Mouse (Mus musculus) G1E-ER4 (cell line): ENCODE data around the gene Ltbr. TPM values are rescaled to one million over a fixed set of nuclear protein-coding genes. Genes with fewer than 3 reads are reported as not detected.

Source experiments
- GATA1 ChIP-seq: IDR thresholded peaks from one replicate; pipeline ENCODE4 v1.8.0; 2012; ENCODE audit warnings: low read length, inconsistent platforms
- polyA plus RNA-seq: library from polyadenylated mRNA; stranded (reverse); fragments of >175 nt; gene quantifications from 2 replicates; pipeline ENCODE4 v1.2.3, GENCODE M21; 2012

Gene Ltbr
- polyA plus RNA-seq, 1 experiment, result not detected

DNA sequence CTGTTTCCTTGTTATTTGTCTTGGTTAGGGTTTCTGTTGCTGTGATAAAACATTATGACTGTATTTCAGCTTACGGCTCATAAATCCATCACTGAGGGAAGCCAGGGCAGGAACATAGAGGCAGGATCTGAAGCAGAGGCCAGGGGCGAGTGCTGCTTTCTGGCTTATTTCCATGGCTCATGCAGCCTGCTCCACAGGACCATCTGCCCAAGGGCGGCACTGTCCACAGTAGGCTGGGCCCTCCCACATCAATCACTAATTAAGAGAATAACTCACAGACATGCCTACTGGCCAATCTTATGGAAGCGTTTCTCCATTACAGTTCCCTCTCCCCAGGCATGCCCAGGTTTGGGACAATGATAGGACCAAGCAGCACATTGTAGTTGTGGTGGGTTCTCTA, 10.4 kb downstream of the Ltbr start:
- TF ChIP-seq GATA1, result no peak

GRCm38 (mm10) chr6:125302231-125302982, 11.3 kb downstream of the Ltbr start:
- no peak for TF ChIP-seq GATA1

GRCm38 (mm10) chr6:125300982-125301381, 12.7 kb downstream of the Ltbr start:
- no peak for TF ChIP-seq GATA1

GRCm38 (mm10) chr6:125297149-125297820, 16.4 kb downstream of the Ltbr start:
- no peak for TF ChIP-seq GATA1

DNA sequence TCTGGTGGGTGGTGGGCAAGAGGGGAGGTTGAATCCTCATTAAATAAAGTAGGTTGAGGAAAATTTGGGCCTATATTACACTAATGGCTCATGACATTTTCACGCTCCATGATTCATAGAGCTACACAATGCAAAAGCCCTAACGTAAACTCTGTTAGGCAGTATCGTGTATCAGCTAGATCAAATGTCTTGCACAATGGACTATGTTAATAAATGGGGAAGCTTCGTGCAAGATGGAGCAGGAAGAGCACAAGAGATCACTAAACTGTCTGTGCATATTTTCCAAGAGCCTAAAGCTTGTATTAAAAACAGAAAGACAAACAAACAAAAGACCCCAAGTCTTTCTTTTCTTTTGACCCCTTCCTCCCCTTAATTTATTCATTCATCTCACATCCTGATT, 19.6 kb downstream of the Ltbr start:
- no peak for TF ChIP-seq GATA1

GRCm38 (mm10) chr6:125292256-125292655, 21.4 kb downstream of the Ltbr start:
- TF ChIP-seq GATA1, result no peak

DNA sequence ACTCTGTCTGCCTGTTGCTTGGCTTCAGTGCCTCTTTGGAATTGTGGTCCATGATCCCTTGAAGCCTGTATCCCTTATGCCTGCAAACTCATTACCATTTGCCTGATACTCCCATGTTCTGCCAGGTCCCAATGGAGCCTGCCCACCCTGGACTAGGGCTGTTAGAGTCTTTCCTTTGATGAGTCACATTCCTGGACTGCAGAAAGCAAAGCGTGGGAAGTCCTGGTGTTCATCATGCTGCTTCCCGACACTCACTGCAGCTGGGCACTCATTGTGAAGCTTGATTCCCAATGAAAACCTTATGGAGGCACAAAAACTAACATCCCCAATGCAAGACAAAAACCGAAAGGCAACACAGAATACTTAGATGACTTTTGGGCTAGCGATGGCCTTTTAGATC, 22.4 kb downstream of the Ltbr start:
- no peak for TF ChIP-seq GATA1

DNA sequence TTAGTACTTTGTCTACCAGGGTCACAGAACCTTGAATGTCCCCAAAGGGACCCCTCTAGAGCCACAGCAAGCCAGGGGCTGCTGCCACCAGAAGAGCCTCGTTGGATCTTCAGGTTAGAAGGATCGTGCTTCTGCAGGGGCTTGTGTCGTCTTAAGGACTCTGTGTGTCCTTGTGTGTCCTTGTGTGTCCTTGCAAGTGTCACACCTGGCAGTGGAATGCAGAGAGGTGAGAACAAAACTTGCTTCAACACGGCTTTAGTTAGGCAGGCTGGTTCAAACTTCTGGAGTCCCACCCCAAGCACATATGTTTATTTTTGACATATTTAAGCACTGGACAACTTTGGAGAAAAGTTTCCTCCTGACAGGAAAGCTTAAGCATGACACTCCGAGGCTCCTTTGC, 25.0 kb downstream of the Ltbr start:
- TF ChIP-seq GATA1, result no peak

DNA sequence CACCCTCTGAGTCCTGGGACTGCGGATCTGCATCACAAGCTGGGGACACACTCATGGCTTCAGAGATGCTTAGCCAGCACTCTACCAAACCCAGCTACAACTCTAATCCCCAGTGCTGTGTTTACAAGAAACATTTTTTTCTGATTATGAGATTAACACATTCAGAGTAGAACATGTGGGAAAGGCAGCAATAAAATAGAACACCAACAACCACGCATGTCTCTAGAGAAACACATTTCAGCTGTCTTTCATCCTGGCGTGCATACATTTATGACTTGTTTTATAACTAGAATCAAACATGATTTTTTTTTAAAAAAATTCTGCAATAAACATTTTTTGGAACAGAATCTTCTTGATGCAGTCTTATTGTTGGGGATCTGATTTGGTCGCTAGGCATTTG, 26.7 kb downstream of the Ltbr start:
- TF ChIP-seq GATA1, result no peak

DNA sequence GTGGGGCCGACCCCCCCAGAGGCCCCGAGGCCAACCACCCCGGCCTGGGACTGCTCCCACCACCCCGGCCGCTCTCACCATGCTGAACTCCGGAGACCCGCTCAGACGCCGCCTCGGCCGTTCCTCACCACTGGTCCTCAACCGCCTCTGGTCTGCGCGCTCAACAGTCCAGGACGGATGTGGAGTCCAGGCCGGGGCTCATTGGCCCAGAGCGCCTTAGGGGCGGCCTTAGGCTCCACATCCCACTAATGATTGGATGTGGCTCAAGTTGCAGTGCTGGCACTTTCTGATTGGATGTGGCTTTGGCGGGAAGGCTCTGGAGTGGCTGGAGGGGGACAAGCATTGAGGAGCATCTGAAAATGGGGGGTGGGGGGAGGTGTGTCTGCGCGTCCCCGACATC, 27.8 kb downstream of the Ltbr start, which contains the start of gene Tuba3a:
Tuba3a (minus strand) TSS at position 153 of the 400 bp plus-strand sequence.
- TF ChIP-seq GATA1, result no peak

DNA sequence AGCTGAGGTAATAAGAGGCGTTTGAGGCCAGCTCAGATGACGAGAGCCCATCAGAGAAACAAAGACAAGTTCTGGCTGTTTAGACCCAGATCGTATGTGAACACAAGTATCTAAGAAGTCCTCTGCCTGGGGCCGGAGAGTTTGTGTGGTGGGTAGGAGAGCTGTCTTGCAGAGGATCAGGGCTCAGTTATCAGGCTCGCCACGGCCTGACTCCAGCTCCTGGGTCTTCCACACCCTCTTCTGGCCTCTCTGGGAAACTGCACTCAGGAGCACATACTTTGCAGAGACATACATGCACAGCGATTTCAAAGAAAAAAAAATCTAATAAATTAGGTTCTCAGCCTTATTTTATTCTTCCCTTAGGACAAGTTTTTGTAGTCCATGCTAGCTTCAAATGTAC, 28.9 kb downstream of the Ltbr start:
- no peak for TF ChIP-seq GATA1

DNA sequence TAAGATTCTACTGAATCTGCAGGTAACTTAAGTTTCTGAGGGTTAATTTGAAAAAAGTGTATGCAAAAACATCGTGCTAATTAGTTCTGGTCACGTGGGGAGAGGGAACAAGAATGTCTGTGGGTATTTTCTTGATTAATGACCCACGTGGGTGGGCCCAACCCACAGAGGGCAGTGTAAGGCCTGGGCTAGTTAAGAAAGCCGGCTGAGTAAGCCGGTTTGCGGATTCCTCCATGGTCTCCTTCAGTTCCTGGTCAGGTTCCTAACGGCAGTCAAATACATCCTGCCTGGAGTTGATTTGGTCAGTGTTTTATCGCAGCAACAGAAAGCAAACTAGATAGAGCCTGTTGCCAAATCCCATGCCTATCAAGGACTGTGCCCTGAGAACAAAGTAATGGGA, 29.4 kb downstream of the Ltbr start:
- no peak for TF ChIP-seq GATA1

DNA sequence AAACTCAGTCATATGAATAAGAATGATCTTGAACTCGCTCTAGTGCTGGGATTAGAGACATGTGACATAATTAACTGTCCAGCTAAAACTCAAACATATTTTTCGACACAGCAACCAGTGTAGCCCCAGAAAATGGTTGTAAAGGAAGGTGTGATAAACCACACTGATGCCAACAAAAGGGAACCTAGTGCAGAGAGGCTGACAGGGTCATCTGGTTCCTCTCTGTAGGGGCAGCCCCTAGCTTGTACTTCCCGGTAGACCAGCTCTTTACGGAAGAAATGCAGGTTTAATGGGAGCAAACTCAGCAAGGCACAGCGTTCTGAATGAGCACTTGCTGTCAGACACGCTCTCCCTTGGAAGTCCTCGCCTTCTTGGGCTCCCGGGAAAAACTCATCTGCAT, 34.0 kb downstream of the Ltbr start:
- no peak for TF ChIP-seq GATA1

DNA sequence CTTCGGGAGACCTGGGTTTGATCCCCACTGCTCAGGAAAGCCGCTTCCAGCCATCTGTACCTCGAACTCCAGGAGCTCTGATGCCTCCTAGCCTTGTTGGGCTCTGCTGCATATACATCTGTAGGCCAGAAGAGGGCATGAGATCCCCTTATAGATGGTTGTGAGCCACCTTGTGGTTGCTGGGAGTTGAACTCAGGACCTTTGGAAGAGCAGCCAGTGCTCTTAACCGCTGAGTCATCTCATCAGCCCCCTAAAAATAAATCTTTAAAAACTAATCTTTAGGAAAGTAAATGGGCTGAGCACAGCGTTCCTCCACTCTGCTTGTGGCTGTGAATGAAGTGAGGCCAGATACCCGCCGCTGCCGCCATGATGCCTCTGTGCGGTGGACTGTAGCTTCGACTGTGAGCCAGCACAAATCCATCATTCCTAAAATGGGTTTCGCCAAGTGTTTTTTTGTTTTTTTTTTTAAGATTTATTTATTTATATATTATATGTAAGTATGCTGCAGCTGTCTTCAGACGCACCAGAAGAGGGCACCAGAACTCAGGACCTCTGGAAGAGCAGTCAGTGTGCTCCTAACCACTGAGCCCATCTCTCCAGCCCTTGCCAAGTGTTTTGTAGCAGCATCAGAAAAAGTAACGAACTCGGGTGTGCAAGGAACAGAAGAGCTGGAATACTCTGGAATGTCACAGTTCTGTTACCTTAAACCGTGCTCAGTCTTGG, 38.7 kb downstream of the Ltbr start:
- no peak for TF ChIP-seq GATA1

DNA sequence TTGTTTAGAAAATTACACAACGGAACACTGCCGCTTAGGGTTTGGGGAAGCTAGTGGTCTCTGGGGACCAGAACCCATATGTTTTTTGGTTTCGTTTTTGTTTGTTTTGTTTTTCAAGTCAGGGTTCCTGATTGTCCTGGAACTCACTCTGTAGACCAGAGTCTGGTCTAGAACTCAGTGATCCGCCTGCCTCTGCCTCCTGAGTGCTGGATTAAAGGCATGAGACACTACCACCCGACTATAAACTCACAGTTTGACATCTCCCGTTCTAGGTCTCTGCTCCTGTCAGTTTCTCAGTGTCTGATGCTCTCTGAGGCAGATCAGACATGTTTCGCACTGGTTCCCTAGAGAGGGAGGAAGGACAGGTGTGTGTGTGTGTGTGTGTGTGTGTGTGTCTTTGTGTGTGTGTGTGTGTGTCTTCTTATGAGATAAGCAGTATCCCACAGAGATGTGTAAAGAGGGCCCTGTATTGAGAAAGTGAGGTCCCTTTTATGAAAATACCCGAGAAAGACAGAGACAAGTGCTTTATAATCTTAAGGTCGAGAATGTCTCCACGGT, 41.4 kb downstream of the Ltbr start:
- no peak for TF ChIP-seq GATA1
